8 mouse cellular contexts compared by ENCODE assay signal in genomic region chr8:11253556-11253955, GRCm38 (mm10). TPM values are rescaled to one million over a fixed set of nuclear protein-coding genes. Genes with fewer than 3 reads are reported as not detected.
DNase-seq lines count a peak whose midpoint lies in the region; ATAC-seq and TF ChIP-seq lines count a peak whose summit lies in the region.

No protein-coding gene starts in this region.

- H3K9ac ChIP-seq in liver, embryonic 12.5 days = no peak overlapping the region
- H3K9ac ChIP-seq in heart, adult 2 months (ENCODE audit: low read depth, low read length) = no peak overlapping the region
- H3K9ac ChIP-seq in limb, embryonic 13.5 days = no peak overlapping the region
- H3K9ac ChIP-seq in stomach, postnatal 0 days (ENCODE audit: low read length) = no peak overlapping the region

- peak; percentile 89; the same call in 1 of the 2 replicates for TF ChIP-seq EP300 in heart, adult 2 months (IDR thresholded peaks at IDR 0.05; ENCODE audit: insufficient read depth, low read depth, low read length)
- TF ChIP-seq EP300 in stomach, postnatal 0 days (optimal IDR thresholded peaks at IDR 0.05) = no peak

- TF ChIP-seq CTCF in heart, adult 2 months (IDR thresholded peaks at IDR 0.05) = no peak; the same call in 1 of the 2 replicates
- TF ChIP-seq CTCF in stomach, postnatal 0 days (IDR thresholded peaks at IDR 0.05; ENCODE audit: low read depth) = peak; percentile 99

- DNase-seq in liver = peak; percentile 71
- DNase-seq in embryo, embryonic 9.5 days (ENCODE audit: extremely low spot score) = peak; percentile 81
- DNase-seq in heart, adult 2 months = peak; percentile 79 to 89
- DNase-seq in kidney, adult 9 months = peak; percentile 91
- DNase-seq in natural killer cell, adult 2 months (ENCODE audit: low spot score in 2 of 2) = peak; percentile 16 to 48
- peak; percentile 81 for DNase-seq in stomach, postnatal 0 days (ENCODE audit: low spot score)

- H3K27ac ChIP-seq in liver, embryonic 12.5 days = no peak overlapping the region
- peak overlapping the region; percentile 63 for H3K27ac ChIP-seq in heart, adult 2 months
- no peak overlapping the region for H3K27ac ChIP-seq in limb, embryonic 13.5 days
- 0 out of 2 replicates have a peak overlapping the region, but pooled peaks have one; percentile 45 for H3K27ac ChIP-seq in stomach, postnatal 0 days (replicated peaks)

- no peaks in the 10 kb centered on the region for H3K36me3 ChIP-seq in liver, embryonic 12.5 days
- peaks cover 21% of the 10 kb centered on the region for H3K36me3 ChIP-seq in heart, adult 2 months (ENCODE audit: control insufficient read depth, insufficient read depth, low read length)
- H3K36me3 ChIP-seq in limb, embryonic 13.5 days = no peaks in the 10 kb centered on the region
- H3K36me3 ChIP-seq in stomach, postnatal 0 days (ENCODE audit: control insufficient read depth, insufficient read depth, low read length) = no peaks in the 10 kb centered on the region

- no peak overlapping the region for H3K4me3 ChIP-seq in liver, embryonic 12.5 days
- H3K4me3 ChIP-seq in heart, adult 2 months = no peak overlapping the region
- H3K4me3 ChIP-seq in limb, embryonic 13.5 days = no peak overlapping the region
- no peak overlapping the region for H3K4me3 ChIP-seq in stomach, postnatal 0 days (ENCODE audit: low read depth, low read length)

- H3K27me3 ChIP-seq in liver, embryonic 12.5 days (replicated peaks) = peaks cover 6% of the 10 kb centered on the region; the same call in 1 of the 2 replicates
- H3K27me3 ChIP-seq in heart, adult 2 months (ENCODE audit: control insufficient read depth, insufficient read depth, low read length) = no peaks in the 10 kb centered on the region
- 0 out of 2 replicates have a peak, but pooled peaks cover 3% of the 10 kb centered on the region for H3K27me3 ChIP-seq in limb, embryonic 13.5 days
- no peaks in the 10 kb centered on the region for H3K27me3 ChIP-seq in stomach, postnatal 0 days (ENCODE audit: control insufficient read depth, insufficient read depth, low read length)

- H3K79me2 ChIP-seq in heart, adult 2 months (replicated peaks; ENCODE audit: control insufficient read depth, insufficient read depth, low read length) = peaks cover 5% of the 10 kb centered on the region

- 53% methylated on average over 1 of the region's 1 CpGs for WGBS in liver, embryonic 12.5 days (ENCODE audit: insufficient replicate concordance)
- WGBS in heart, adult 2 months = 74% methylated on average over 1 of the region's 1 CpGs
- 67% methylated on average over 1 of the region's 1 CpGs for WGBS in limb, embryonic 13.5 days
- 73% methylated on average over 1 of the region's 1 CpGs for WGBS in stomach, postnatal 0 days

- H3K4me1 ChIP-seq in liver, embryonic 12.5 days = peaks cover 4% of the 10 kb centered on the region
- peaks cover 50% of the 10 kb centered on the region for H3K4me1 ChIP-seq in heart, adult 2 months (ENCODE audit: control insufficient read depth, insufficient read depth, low read length)
- H3K4me1 ChIP-seq in limb, embryonic 13.5 days = peaks cover 15% of the 10 kb centered on the region; the same call in 1 of the 2 replicates
- H3K4me1 ChIP-seq in stomach, postnatal 0 days (replicated peaks; ENCODE audit: control insufficient read depth, insufficient read depth) = peaks cover 4% of the 10 kb centered on the region; the same call in 1 of the 2 replicates

- intact Hi-C loops in heart, adult 2 months (cut with DNase I) = loop anchor here (1.0 to 2.0 kb wide), 3 partner anchors 55 to 168 kb away; no protein-coding TSS in a partner anchor

- no peak overlapping the region for H3K4me2 ChIP-seq in liver, embryonic 12.5 days
- H3K4me2 ChIP-seq in limb, embryonic 13.5 days (replicated peaks) = no peak overlapping the region
- no peak overlapping the region for H3K4me2 ChIP-seq in stomach, postnatal 0 days (replicated peaks; ENCODE audit: low read depth)

- no peaks in the 10 kb centered on the region for H3K9me3 ChIP-seq in liver, embryonic 12.5 days (replicated peaks)
- H3K9me3 ChIP-seq in limb, embryonic 13.5 days = no peaks in the 10 kb centered on the region
- no peaks in the 10 kb centered on the region for H3K9me3 ChIP-seq in stomach, postnatal 0 days (ENCODE audit: control insufficient read depth, low read length)

- ATAC-seq in liver, embryonic 12.5 days = no peak
- ATAC-seq in limb, embryonic 13.5 days (ENCODE audit: low FRiP score, low read depth) = peak; percentile 29; the same call in 1 of the 2 replicates
- peak; percentile 63 for ATAC-seq in stomach, postnatal 0 days (ENCODE audit: low FRiP score, low TSS enrichment)

- TF ChIP-seq POLR2A in heart, adult 2 months (IDR thresholded peaks at IDR 0.05; ENCODE audit: insufficient read depth, low read depth, low read length) = no peak

RNA-seq across cellular contexts. Expression of gene Col4a2, which starts 59.0 kb away (rescaled TPM):
- polyA plus RNA-seq in liver, embryonic 12.5 days (2016; fragmentation: Nextera tagmentation; extraction: Ambion mirVana) = 11.8 and 12.0 TPM in 2 replicates
- 100 to 1,000 TPM; 139 to 172 TPM for total RNA-seq in heart, adult 2 months (2021)
- polyA plus RNA-seq in heart, adult 2 months (2012; rRNA removed) = 104 and 139 TPM in 2 replicates
- polyA plus RNA-seq in limb, embryonic 13.5 days (2015; fragmentation: Nextera tagmentation; extraction: Ambion mirVana) = 52.1 and 56.3 TPM in 2 replicates
- 43.4 and 47.2 TPM in 2 replicates for polyA plus RNA-seq in stomach, postnatal 0 days (2015; fragmentation: Nextera tagmentation; extraction: Ambion mirVana)

RNA-seq across cellular contexts. Expression of gene Col4a1, which starts 59.1 kb away (rescaled TPM):
- polyA plus RNA-seq in liver, embryonic 12.5 days (2016; fragmentation: Nextera tagmentation; extraction: Ambion mirVana) = 28.9 and 30.9 TPM in 2 replicates
- total RNA-seq in heart, adult 2 months (2021) = 100 to 1,000 TPM; 221 to 311 TPM
- polyA plus RNA-seq in heart, adult 2 months (2012; rRNA removed) = 258 and 384 TPM in 2 replicates
- 113 and 115 TPM in 2 replicates for polyA plus RNA-seq in limb, embryonic 13.5 days (2015; fragmentation: Nextera tagmentation; extraction: Ambion mirVana)
- polyA plus RNA-seq in stomach, postnatal 0 days (2015; fragmentation: Nextera tagmentation; extraction: Ambion mirVana) = 96.3 and 99.0 TPM in 2 replicates

Comparison
In these comparisons a context has a peak if more than half of its experiments do, and no peak if none do; other contexts are left out.
1. DNase-seq: peak in every context shown above with its lines; median percentile 91 in kidney, adult 9 months; 84 in heart, adult 2 months; 81 in embryo, embryonic 9.5 days; 81 in stomach, postnatal 0 days; 71 in liver; 32 in natural killer cell, adult 2 months.
2. H3K27ac ChIP-seq: peak in heart, adult 2 months (single experiment) and stomach, postnatal 0 days (single experiment); none in liver, embryonic 12.5 days (single experiment) and limb, embryonic 13.5 days (single experiment).